Mouse (Mus musculus): ENCODE measurements around the gene Tardbp.

The Tardbp gene

GRCm38 (mm10) chr4:148601871-148602270, 24.9 kb downstream of the Tardbp start:
- no peak for DNase-seq (ENCODE audit: low read depth)

GRCm38 (mm10) chr4:148600316-148600715, 26.5 kb downstream of the Tardbp start:
- no peak for DNase-seq (ENCODE audit: low read depth)

GRCm38 (mm10) chr4:148598826-148599225, 28.0 kb downstream of the Tardbp start:
- no peak for DNase-seq (ENCODE audit: low read depth)

DNA sequence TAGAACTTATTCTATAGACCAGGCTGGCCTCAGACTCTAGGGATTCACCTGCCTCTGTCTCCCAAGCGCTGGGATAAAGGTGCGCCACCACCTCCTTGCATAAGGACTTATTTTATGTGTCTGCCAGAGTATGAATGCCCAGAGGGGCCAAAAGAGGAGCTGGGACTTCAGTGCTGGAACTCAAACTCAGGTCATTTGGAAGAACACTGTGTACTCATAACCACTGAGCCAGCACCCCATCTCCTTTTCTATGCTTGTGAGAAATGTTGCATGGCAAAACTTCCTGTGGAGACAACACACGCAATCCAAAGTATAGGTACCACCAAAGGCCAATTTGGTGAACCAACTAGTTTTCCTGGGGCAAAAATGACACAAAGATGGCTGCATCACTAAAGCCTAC, 30.1 kb downstream of the Tardbp start:
- DNase-seq (ENCODE audit: low read depth) = no peak

DNA sequence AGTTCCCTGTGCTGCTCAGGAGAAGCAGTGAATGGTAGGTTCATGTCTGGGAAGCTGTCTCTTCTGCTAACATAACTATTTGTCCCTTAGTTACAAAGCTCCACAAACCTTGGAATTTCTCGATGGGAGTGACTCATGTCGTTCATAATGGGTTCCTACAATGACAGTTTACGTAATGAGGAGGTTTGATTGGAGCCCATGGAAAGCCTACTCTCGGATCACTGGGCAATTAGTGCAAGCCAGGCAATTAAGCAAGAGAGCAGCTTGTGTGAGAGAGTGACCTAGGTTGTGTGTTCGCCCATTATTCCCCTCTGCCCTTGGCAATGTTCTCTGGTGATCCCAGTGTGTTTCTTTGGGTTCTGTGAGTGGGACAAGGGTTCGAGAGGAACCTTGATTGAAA, 30.9 kb downstream of the Tardbp start:
- DNase-seq (ENCODE audit: low read depth) = no peak

DNA sequence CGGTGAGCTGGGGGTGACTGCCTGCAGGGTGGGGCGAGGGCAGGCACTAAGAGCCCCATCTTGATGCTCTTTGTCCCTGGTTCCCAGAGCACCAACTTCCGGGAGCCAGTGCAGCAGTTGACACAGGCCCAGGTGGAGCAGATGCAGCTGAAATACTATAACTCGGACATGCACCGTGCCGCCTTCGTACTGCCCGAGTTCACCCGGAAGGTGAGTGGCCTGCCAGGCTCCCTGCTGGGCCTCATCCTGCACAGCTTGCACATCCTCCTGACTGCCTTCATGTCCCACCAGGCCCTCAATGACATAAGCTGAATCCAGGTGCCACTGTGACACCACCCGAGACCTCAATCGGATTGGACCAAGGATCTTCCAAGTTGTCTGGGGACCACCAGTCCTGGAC, 32.8 kb downstream of the Tardbp start:
- no peak for DNase-seq (ENCODE audit: low read depth)

DNA sequence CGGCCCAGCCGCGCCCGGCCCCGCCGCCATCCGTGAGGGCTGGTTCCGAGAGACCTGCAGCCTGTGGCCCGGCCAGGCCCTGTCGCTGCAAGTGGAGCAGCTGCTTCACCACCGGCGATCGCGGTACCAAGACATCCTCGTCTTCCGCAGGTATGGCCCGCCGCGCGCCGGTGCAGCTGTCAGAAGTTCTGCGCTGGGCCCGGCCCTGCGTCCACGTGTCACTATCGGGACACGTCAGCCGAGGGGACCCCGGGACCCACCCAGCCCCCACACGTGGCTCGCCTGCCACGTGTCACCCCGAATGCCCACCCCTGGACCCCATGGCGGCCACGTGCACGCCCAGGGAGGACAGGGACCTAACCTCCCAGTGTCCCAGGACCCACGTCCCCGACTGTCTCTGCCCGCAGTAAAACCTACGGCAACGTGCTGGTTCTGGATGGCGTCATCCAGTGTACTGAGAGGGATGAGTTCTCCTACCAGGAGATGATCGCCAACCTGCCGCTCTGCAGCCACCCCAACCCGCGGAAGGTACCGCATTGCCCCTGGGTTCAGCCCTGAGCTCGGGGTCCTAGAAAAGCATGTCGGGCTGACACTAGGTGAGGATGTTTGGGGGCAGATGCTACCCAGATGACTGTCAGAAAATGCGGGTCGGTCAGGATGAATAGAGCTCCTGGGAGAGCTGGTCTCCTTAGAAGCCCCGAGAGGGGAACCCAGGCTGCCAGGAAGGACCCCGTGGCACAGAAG, 35.0 kb downstream of the Tardbp start:
- DNase-seq (ENCODE audit: low read depth) = no peak

DNA sequence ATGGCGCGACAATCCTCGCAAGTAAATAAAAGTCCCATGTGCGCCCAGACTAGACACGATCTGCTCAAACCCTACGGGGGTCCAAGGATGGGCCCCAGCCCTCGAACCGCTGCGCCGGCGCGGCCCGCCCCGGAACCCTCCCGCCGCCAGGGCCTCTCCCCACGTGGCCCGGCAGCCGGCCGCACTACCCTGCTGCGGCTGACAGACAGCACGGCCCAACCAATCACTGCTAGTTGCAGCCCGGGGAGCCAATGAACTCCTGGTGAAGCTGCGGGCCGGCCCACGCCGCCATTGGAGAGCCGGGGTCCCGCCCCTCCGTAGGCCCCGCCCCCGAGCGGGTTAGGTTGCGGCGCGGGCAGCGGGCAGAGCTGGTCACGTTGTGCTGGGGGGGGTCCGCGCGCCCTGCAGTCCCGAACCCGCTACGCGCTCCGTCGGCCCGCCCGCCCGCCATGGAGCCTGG, 35.6 kb downstream of the Tardbp start, which contains the start of gene Srm:
Gene Srm (plus strand): TSS at position 333 of the 460 bp plus-strand sequence.
- peak; percentile 96 for DNase-seq (ENCODE audit: low read depth)

- DNase-seq (ENCODE audit: low read depth) = no peak
Observed at GRCm38 (mm10) chr4:148590421-148591170, 36.2 kb downstream of the Tardbp start.

DNA sequence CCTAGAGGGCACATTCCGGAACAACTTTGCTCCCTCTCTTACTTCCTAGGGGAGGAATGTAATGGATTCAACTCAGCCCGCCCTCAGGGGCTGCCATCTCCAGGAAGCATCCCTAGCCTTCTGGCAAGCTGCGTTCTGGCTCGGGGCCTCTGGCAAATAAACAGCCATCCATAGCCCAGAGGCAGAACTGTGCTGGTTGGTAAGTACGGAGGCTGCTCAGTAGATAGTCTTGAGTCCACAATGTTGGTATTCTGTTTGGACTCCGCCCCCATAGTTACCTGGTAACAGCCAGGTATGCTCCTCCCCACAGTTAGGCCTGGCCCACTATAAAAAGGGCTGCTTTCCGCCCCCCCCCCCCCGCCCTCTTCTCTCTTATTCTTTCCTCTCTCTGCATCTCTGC, 37.3 kb downstream of the Tardbp start:
- DNase-seq (ENCODE audit: low read depth) = peak; percentile 16

- DNase-seq (ENCODE audit: low read depth) = no peak
Observed at GRCm38 (mm10) chr4:148588793-148589192, 38.0 kb downstream of the Tardbp start.

- no peak for DNase-seq (ENCODE audit: low read depth)
Observed at GRCm38 (mm10) chr4:148586648-148587047, 40.2 kb downstream of the Tardbp start.

- DNase-seq (ENCODE audit: low read depth) = no peak
Observed at GRCm38 (mm10) chr4:148583257-148583656, 43.6 kb downstream of the Tardbp start.

GRCm38 (mm10) chr4:148581422-148581821, 45.4 kb downstream of the Tardbp start:
- no peak for DNase-seq (ENCODE audit: low read depth)

GRCm38 (mm10) chr4:148580765-148581164, 46.1 kb downstream of the Tardbp start:
- no peak for DNase-seq (ENCODE audit: low read depth)

- no peak for DNase-seq (ENCODE audit: low read depth)
Observed at GRCm38 (mm10) chr4:148573222-148573621, 53.6 kb downstream of the Tardbp start.

DNA sequence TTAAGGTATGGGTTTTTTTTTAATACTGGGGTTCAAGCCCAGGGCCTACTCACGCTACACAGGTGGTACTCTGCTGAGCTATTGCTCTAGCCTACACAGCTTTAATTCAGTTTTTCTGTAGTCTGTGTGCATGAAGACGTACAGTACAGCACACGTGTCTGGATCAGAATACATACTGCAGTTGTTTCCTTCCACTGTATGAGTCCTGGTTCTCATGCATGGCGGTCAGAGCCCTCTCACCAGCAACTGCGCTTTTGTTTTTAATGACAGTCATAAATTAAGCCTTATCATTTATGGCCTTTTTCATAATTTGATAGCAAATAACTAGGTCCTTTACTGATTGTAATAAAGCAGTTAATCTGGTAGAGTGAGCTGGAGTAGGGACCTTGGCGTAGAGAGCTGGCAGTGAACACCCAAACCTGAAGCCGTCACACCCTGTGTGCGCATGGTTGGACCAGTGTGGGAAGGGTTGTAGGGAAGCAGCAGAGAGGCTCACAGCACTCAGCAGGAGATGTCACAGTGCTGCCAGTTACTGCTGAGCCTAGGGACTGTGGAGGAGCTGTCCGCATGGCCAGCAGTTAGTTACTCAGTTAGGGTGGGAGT, 56.0 kb downstream of the Tardbp start:
- no peak for DNase-seq (ENCODE audit: low read depth)

DNA sequence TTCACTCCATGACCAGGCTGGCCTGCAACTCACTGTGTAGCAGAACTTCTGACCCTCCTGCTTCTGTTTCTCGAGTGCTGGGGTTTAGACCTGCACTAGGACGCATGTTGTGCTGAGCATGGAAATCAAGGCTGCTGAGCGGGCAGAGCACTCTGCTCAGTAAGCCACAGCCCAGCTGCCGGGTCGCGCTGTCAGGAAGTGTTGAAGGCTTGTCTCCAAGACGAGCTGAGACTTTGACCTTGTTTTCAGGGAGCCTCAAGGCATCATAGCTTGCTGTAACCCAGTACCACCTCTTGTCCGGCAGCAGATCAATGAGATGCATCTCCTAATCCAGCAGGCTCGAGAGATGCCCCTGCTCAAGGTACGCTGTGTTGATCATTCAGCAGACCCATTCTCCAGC, 56.7 kb downstream of the Tardbp start:
- no peak for DNase-seq (ENCODE audit: low read depth)

- no peak for DNase-seq (ENCODE audit: low read depth)
Observed at GRCm38 (mm10) chr4:148563595-148563994, 63.2 kb downstream of the Tardbp start.

- DNase-seq (ENCODE audit: low read depth) = no peak
Observed at GRCm38 (mm10) chr4:148562676-148563075, 64.1 kb downstream of the Tardbp start.
